22 mouse cellular contexts compared by ENCODE assay signal in genomic region chr16:91327605-91328004, GRCm38 (mm10). TPM values are rescaled to one million over a fixed set of nuclear protein-coding genes. Genes with fewer than 3 reads are reported as not detected.
DNase-seq lines count a peak whose midpoint lies in the region; ATAC-seq lines count a peak whose summit lies in the region.
"Had no signal": no experiment of that assay in that cellular context is flagged by ENCODE, and none has a peak within 500 bp of the region (broad histone marks: within the 10 kb centered on the region; RNA-seq: fewer than 3 reads in every experiment).

No protein-coding gene starts in this region.

- no peaks in the 10 kb centered on the region for H3K36me3 ChIP-seq in embryonic facial prominence, embryonic 14.5 days (ENCODE audit: control insufficient read depth, insufficient read depth, low read length)
- no peaks in the 10 kb centered on the region for H3K36me3 ChIP-seq in embryonic facial prominence, embryonic 10.5 days (replicated peaks)
- H3K36me3 ChIP-seq in midbrain, embryonic 11.5 days (ENCODE audit: control insufficient read depth, insufficient read depth, low read length): no peaks in the 10 kb centered on the region
- H3K36me3 ChIP-seq in midbrain, embryonic 10.5 days: no peaks in the 10 kb centered on the region
- H3K36me3 ChIP-seq in hindbrain, embryonic 14.5 days (replicated peaks; ENCODE audit: control insufficient read depth, insufficient read depth): no peaks in the 10 kb centered on the region
- no peaks in the 10 kb centered on the region for H3K36me3 ChIP-seq in neural tube, embryonic 14.5 days (ENCODE audit: control insufficient read depth, insufficient read depth, low read length)
- H3K36me3 ChIP-seq: embryonic facial prominence, embryonic 15.5 days; G1E; heart, embryonic 10.5 days; limb, embryonic 10.5 days had no signal

- no peaks in the 10 kb centered on the region; the same call in 1 of the 2 replicates for H3K27me3 ChIP-seq in embryonic facial prominence, embryonic 14.5 days (replicated peaks; ENCODE audit: control insufficient read depth, insufficient read depth, low read length)
- peaks cover 36% of the 10 kb centered on the region for H3K27me3 ChIP-seq in embryonic facial prominence, embryonic 10.5 days (replicated peaks; ENCODE audit: low read depth, poor library complexity, severe bottlenecking)
- no peaks in the 10 kb centered on the region; the same call in 1 of the 2 replicates for H3K27me3 ChIP-seq in midbrain, embryonic 11.5 days (ENCODE audit: control insufficient read depth, insufficient read depth, low read length)
- H3K27me3 ChIP-seq in midbrain, embryonic 10.5 days (ENCODE audit: low read depth, poor library complexity, severe bottlenecking): peaks cover 43% of the 10 kb centered on the region
- H3K27me3 ChIP-seq in hindbrain, embryonic 14.5 days (ENCODE audit: control insufficient read depth, insufficient read depth, low read length): peaks cover 52% of the 10 kb centered on the region
- H3K27me3 ChIP-seq in neural tube, embryonic 14.5 days (ENCODE audit: control insufficient read depth, insufficient read depth, low read length): 0 out of 2 replicates have a peak, but pooled peaks cover 5% of the 10 kb centered on the region

- no peaks in the 10 kb centered on the region for H3K4me1 ChIP-seq in embryonic facial prominence, embryonic 14.5 days (ENCODE audit: control insufficient read depth, insufficient read depth, low read length)
- H3K4me1 ChIP-seq in embryonic facial prominence, embryonic 10.5 days: peaks cover 8% of the 10 kb centered on the region; the same call in 1 of the 2 replicates
- peaks cover 6% of the 10 kb centered on the region for H3K4me1 ChIP-seq in midbrain, embryonic 11.5 days (ENCODE audit: control insufficient read depth, insufficient read depth, low read length)
- H3K4me1 ChIP-seq in midbrain, embryonic 10.5 days: peaks cover 18% of the 10 kb centered on the region
- H3K4me1 ChIP-seq in hindbrain, embryonic 14.5 days (replicated peaks; ENCODE audit: control insufficient read depth, insufficient read depth, low read length): peaks cover 6% of the 10 kb centered on the region; the same call in 1 of the 2 replicates
- no peaks in the 10 kb centered on the region for H3K4me1 ChIP-seq in neural tube, embryonic 14.5 days (ENCODE audit: control insufficient read depth, insufficient read depth, low read length)
- H3K4me1 ChIP-seq: embryonic facial prominence, embryonic 15.5 days; heart, embryonic 10.5 days; limb, embryonic 10.5 days had no signal

- no peak overlapping the region for H3K4me3 ChIP-seq in embryonic facial prominence, embryonic 14.5 days (ENCODE audit: low read depth, low read length)
- no peak overlapping the region for H3K4me3 ChIP-seq in embryonic facial prominence, embryonic 10.5 days
- H3K4me3 ChIP-seq in midbrain, embryonic 11.5 days (ENCODE audit: low read depth, low read length): no peak overlapping the region
- H3K4me3 ChIP-seq in midbrain, embryonic 10.5 days: no peak overlapping the region
- no peak overlapping the region for H3K4me3 ChIP-seq in hindbrain, embryonic 14.5 days (replicated peaks; ENCODE audit: low read length)
- H3K4me3 ChIP-seq in neural tube, embryonic 14.5 days (ENCODE audit: low read depth, low read length): no peak overlapping the region
- H3K4me3 ChIP-seq: embryonic facial prominence, embryonic 15.5 days; heart, embryonic 10.5 days; limb, embryonic 10.5 days had no signal

- H3K9ac ChIP-seq in embryonic facial prominence, embryonic 14.5 days (ENCODE audit: low read depth, low read length): no peak overlapping the region
- no peak overlapping the region for H3K9ac ChIP-seq in midbrain, embryonic 11.5 days (ENCODE audit: low read length)
- H3K9ac ChIP-seq in hindbrain, embryonic 14.5 days: no peak overlapping the region
- no peak overlapping the region for H3K9ac ChIP-seq in neural tube, embryonic 14.5 days (replicated peaks; ENCODE audit: low read depth, low read length)
- H3K9ac ChIP-seq: embryonic facial prominence, embryonic 15.5 days; liver, postnatal 0 days had no signal

- no peak overlapping the region for H3K4me2 ChIP-seq in embryonic facial prominence, embryonic 14.5 days (ENCODE audit: low read depth, low read length)
- H3K4me2 ChIP-seq in midbrain, embryonic 11.5 days: no peak overlapping the region
- H3K4me2 ChIP-seq in hindbrain, embryonic 14.5 days (replicated peaks): no peak overlapping the region
- no peak overlapping the region for H3K4me2 ChIP-seq in neural tube, embryonic 14.5 days (ENCODE audit: low read depth, low read length)
- H3K4me2 ChIP-seq: embryonic facial prominence, embryonic 15.5 days had no signal

- WGBS in embryonic facial prominence, embryonic 14.5 days: 73% methylated on average over 7 of the region's 7 CpGs
- 68% methylated on average over 7 of the region's 7 CpGs for WGBS in embryonic facial prominence, embryonic 10.5 days
- 73% methylated on average over 7 of the region's 7 CpGs for WGBS in midbrain, embryonic 11.5 days
- WGBS in midbrain, embryonic 10.5 days: 74% methylated on average over 7 of the region's 7 CpGs
- 38% methylated on average over 7 of the region's 7 CpGs for WGBS in hindbrain, embryonic 14.5 days
- WGBS in neural tube, embryonic 14.5 days: 46% methylated on average over 7 of the region's 7 CpGs

- no peak for DNase-seq in embryonic facial prominence, embryonic 14.5 days (ENCODE audit: low spot score)
- no peak for DNase-seq in embryonic facial prominence, embryonic 10.5 days (ENCODE audit: low spot score)
- peak; percentile 82 for DNase-seq in midbrain, embryonic 11.5 days (ENCODE audit: low spot score, missing footprints)
- no peak for DNase-seq in midbrain, embryonic 10.5 days (ENCODE audit: low spot score)
- DNase-seq in hindbrain, embryonic 14.5 days (ENCODE audit: low spot score): no peak
- no peak for DNase-seq in right cerebral cortex, postnatal 14 days
- DNase-seq: adrenal gland, postnatal 10 days; kidney, adult 2 months; kidney, postnatal 25 days; liver, postnatal 0 days; lung, postnatal 10 days; right cerebral cortex, adult 18-20 months; thymus, adult 18-20 months; thymus, postnatal 4 days had no signal

- peak; percentile 55; the same call in 1 of the 2 replicates for ATAC-seq in embryonic facial prominence, embryonic 14.5 days (ENCODE audit: low read depth)
- peak; percentile 66 for ATAC-seq in midbrain, embryonic 11.5 days (ENCODE audit: low FRiP score)
- ATAC-seq in hindbrain, embryonic 14.5 days (ENCODE audit: low FRiP score): peak; percentile 31; the same call in 1 of the 2 replicates
- ATAC-seq in neural tube, embryonic 14.5 days (ENCODE audit: low read depth): peak; percentile 61; the same call in 1 of the 2 replicates
- ATAC-seq in inflammation-experienced regulatory T-cells, adult 6 months: no peak
- ATAC-seq: activated CD4-positive, CD25-positive, alpha-beta regulatory T cell, adult 4 months; liver, postnatal 0 days had no signal

- H3K27ac ChIP-seq in embryonic facial prominence, embryonic 14.5 days (replicated peaks; ENCODE audit: low read depth, low read length): no peak overlapping the region
- no peak overlapping the region for H3K27ac ChIP-seq in embryonic facial prominence, embryonic 10.5 days (replicated peaks)
- no peak overlapping the region for H3K27ac ChIP-seq in midbrain, embryonic 11.5 days (ENCODE audit: low read depth, low read length)
- no peak overlapping the region; the same call in 1 of the 2 replicates for H3K27ac ChIP-seq in midbrain, embryonic 10.5 days (replicated peaks)
- H3K27ac ChIP-seq in hindbrain, embryonic 14.5 days: no peak overlapping the region
- H3K27ac ChIP-seq in neural tube, embryonic 14.5 days (ENCODE audit: low read depth, low read length): no peak overlapping the region
- H3K27ac ChIP-seq: embryonic facial prominence, embryonic 15.5 days; heart, embryonic 10.5 days; limb, embryonic 10.5 days had no signal

- H3K9me3 ChIP-seq in embryonic facial prominence, embryonic 14.5 days (ENCODE audit: control insufficient read depth, low read length): no peaks in the 10 kb centered on the region
- no peaks in the 10 kb centered on the region for H3K9me3 ChIP-seq in embryonic facial prominence, embryonic 10.5 days
- H3K9me3 ChIP-seq in midbrain, embryonic 11.5 days (ENCODE audit: control insufficient read depth, low read length): no peaks in the 10 kb centered on the region
- no peaks in the 10 kb centered on the region for H3K9me3 ChIP-seq in midbrain, embryonic 10.5 days (replicated peaks)
- no peaks in the 10 kb centered on the region for H3K9me3 ChIP-seq in hindbrain, embryonic 14.5 days (ENCODE audit: control insufficient read depth, low read length)
- no peaks in the 10 kb centered on the region for H3K9me3 ChIP-seq in neural tube, embryonic 14.5 days (ENCODE audit: control insufficient read depth, low read length)
- H3K9me3 ChIP-seq: embryonic facial prominence, embryonic 15.5 days; G1E; heart, embryonic 10.5 days; limb, embryonic 10.5 days had no signal

RNA-seq across cellular contexts. Expression of gene Ifnar2, which starts 45.0 kb away (rescaled TPM):
- 62.7 and 67.7 TPM in 2 replicates for polyA plus RNA-seq in embryonic facial prominence, embryonic 14.5 days (2014; fragmentation: Nextera tagmentation; extraction: Ambion mirVana)
- 29.7 and 31.0 TPM in 2 replicates for polyA plus RNA-seq in embryonic facial prominence, embryonic 10.5 days (2016; fragmentation: Nextera tagmentation; extraction: Ambion mirVana)
- polyA plus RNA-seq in midbrain, embryonic 11.5 days (2014; fragmentation: Nextera tagmentation; extraction: Ambion mirVana): 32.6 and 32.7 TPM in 2 replicates
- 26.0 and 27.9 TPM in 2 replicates for polyA plus RNA-seq in midbrain, embryonic 10.5 days (2016; fragmentation: Nextera tagmentation; extraction: Ambion mirVana)
- polyA plus RNA-seq in hindbrain, embryonic 14.5 days (2014; fragmentation: Nextera tagmentation; extraction: Ambion mirVana): 38.2 and 40.4 TPM in 2 replicates
- 33.8 and 40.6 TPM in 2 replicates for polyA plus RNA-seq in neural tube, embryonic 14.5 days (2014; fragmentation: Nextera tagmentation; extraction: Ambion mirVana)
- 10 to 100 TPM; 44.5 to 50.8 (median 46.5) TPM for polyA plus RNA-seq in inflammation-experienced regulatory T-cells, adult 6 months (2017; shearing (Covaris generic))

RNA-seq across cellular contexts. Expression of gene Olig1, which starts 58.0 kb away (rescaled TPM):
- 4.1 and 4.2 TPM in 2 replicates for polyA plus RNA-seq in embryonic facial prominence, embryonic 14.5 days (2014; fragmentation: Nextera tagmentation; extraction: Ambion mirVana)
- 1.9 and 3.3 TPM in 2 replicates for polyA plus RNA-seq in embryonic facial prominence, embryonic 10.5 days (2016; fragmentation: Nextera tagmentation; extraction: Ambion mirVana)
- polyA plus RNA-seq in midbrain, embryonic 11.5 days (2014; fragmentation: Nextera tagmentation; extraction: Ambion mirVana): 2.8 and 3.2 TPM in 2 replicates
- 8.8 and 9.7 TPM in 2 replicates for polyA plus RNA-seq in midbrain, embryonic 10.5 days (2016; fragmentation: Nextera tagmentation; extraction: Ambion mirVana)
- 93.4 and 118 TPM in 2 replicates for polyA plus RNA-seq in hindbrain, embryonic 14.5 days (2014; fragmentation: Nextera tagmentation; extraction: Ambion mirVana)
- 49.3 and 62.2 TPM in 2 replicates for polyA plus RNA-seq in neural tube, embryonic 14.5 days (2014; fragmentation: Nextera tagmentation; extraction: Ambion mirVana)
- polyA plus RNA-seq in inflammation-experienced regulatory T-cells, adult 6 months (2017; shearing (Covaris generic)): not detected
- polyA plus RNA-seq: activated CD4-positive, CD25-positive, alpha-beta regulatory T cell, adult 4 months; G1E; heart, postnatal 0 days; limb, embryonic 10.5 days had no signal
